Mouse (Mus musculus): ENCODE data around the gene Dnajc21. TPM values are rescaled to one million over a fixed set of nuclear protein-coding genes. Genes with fewer than 3 reads are reported as not detected.
"Not testable (repeated sequence)": the region's sequence is repeated elsewhere in the genome, so short reads cannot be mapped to it uniquely, and the experiment has no call there.

Gene Dnajc21
- 62.2 to 64.0 TPM (median 62.3 TPM) in 3 replicates for total RNA-seq (2017)

DNA sequence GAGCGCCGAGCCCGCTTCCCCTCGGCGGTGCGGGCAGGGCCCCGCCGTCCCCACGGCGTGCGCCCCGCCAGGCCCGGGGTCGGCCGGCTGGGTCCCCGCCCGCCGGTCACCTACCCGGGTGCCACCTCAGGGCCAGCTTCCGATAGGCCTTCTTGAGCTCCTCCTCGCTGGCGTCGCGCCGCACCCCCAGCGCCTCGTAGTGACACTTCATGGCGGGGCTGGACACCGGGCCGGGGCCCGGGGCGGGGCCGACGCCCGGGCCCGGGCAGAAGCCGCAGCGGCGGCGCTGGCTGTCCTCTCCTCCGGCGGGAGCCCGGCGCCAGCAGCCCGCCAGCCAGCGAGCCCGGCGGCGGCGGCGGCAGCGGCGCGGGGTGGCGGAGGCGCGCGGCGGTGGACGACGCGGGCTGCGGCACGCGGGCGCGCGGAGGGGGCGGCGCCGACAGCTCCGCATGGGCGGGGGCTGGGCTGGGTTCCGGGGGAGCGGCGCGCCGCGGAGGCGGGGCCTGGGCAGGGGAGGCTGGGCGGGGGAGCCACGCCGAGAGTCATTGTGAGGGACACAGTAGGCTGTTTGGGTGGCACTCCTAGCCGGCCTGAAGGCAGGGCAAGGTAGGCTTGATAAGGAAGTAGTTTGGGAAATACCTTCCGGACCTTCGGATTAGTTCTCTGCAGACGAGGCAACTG, at the start of gene Dnajc21:
TSS of gene Dnajc21 (minus strand) at position 366 of the 681 bp plus-strand sequence.
- ATAC-seq (replicated peaks; ENCODE audit: insufficient number of reproducible peaks, low FRiP score, low TSS enrichment, poor library complexity, severe bottlenecking), result peak; percentile 90

DNA sequence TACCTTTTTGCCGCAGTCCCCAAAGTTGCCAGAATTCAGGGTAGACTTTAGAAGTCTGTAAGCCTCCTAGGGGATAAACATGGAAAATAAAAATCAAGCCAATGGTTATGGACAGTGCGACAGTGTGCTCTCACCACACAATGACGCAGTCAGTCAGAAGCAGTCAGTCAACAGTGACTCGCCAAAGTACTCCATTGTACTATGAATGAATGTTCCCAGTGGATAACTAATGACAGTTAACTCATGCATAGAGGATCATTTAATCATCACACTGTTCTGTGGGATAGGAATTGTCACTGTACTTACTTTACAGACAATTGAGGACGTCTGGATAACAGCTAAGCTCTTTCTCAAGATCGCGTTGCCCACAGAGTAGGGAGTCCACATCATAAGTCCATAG, 44.9 kb upstream of the Dnajc21 start:
- ATAC-seq (replicated peaks; ENCODE audit: insufficient number of reproducible peaks, low FRiP score, low TSS enrichment, poor library complexity, severe bottlenecking), result no peak

DNA sequence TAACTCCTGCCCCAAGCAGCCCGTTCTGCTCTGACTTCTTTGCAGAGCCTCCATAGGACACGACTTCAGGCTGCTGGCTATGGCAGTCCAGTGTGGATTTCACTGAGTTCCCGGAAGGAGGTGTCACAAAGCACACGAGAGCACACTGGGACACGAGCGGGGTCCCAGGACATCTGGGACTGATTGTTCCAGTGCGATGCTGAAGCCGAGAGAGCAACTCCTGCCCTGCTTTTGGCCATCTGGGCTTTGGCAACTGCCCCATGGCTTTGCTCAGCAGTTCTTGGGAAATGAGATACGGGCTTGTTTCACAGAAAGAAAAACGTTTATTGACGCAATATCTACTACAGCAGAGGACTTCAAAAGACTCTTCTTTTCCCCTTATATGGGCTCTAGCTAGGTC, 35.8 kb upstream of the Dnajc21 start:
- ATAC-seq (replicated peaks; ENCODE audit: insufficient number of reproducible peaks, low FRiP score, low TSS enrichment, poor library complexity, severe bottlenecking), result no peak

DNA sequence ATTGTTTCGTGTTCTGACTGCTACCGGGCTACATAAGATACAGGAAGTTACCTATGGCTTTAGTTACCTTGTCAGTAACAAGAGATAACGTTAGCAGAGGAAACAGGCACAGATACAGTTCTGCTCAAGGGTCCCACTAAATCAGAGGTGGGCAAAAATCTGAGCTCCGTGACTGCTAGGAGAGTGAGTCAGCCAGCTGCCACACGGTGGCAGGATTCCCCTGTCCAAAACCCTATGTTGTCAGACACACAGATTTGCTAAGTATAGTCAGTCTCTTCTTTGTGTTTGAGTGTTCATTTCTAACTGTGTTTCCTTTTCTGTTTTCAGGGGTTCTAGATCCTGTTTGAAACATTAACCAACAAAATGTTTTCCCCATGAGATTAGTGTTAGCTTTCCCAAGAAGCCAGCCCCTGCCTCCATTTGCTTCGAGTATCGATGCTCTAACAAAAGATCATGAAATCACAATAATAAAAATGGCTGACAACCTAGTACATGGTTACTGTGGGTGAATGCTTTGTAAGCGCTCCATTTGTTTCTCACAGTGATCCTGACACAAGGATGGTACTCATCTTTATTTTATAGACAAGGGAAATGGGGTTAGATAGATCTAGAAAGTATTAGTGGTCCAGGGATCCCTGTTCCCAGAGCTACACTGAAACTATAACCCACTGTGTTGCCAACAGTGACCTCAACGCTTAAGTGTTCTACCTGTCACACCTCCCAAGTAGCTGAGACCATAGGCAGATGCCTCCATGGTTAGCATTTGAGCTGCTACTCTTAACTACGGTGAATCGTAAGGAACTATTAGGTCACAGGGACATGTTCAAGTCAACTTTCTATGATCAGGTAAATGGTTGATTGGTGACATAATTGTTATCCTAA, 30.8 kb upstream of the Dnajc21 start:
- ATAC-seq (replicated peaks; ENCODE audit: insufficient number of reproducible peaks, low FRiP score, low TSS enrichment, poor library complexity, severe bottlenecking), result no peak

DNA sequence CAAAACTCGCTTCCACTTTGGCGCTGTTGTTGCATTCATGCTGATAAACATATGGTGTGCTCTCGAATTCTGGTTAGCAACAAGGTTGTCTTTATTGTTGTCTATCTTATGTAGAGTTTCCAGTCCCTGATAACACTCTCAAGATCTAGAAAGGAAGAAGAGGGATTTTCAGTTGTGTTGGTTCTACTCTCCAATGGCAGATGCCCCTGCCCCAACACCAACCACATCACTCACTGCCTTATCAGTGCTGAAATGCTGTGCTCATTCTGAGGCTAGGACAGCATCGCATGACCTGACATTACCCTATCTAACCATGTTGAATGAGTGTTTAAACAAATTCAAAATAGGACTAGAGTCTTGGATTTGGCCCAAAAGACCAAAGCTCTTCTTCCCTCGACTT, 29.7 kb upstream of the Dnajc21 start:
- ATAC-seq (replicated peaks; ENCODE audit: insufficient number of reproducible peaks, low FRiP score, low TSS enrichment, poor library complexity, severe bottlenecking), result no peak

DNA sequence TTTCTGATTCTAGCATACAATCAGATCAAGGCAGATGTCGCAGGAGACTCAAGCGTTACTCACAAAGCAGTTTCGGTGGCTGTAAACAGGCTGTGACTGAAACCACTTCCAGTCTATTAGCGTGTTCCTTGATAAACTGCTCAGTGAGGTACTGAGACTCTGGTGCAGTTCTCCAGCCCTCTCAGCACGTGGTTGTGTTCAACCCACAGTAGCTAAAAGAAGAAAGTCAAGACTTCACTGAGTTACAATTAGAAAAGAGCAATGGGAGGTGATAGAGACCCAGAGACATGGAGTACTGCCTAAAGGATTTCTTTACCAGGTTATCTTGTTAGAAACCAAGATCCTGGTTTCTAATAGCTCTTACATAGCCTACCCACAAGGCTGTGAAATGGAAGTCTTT, 29.3 kb upstream of the Dnajc21 start:
- no peak for ATAC-seq (replicated peaks; ENCODE audit: insufficient number of reproducible peaks, low FRiP score, low TSS enrichment, poor library complexity, severe bottlenecking)

DNA sequence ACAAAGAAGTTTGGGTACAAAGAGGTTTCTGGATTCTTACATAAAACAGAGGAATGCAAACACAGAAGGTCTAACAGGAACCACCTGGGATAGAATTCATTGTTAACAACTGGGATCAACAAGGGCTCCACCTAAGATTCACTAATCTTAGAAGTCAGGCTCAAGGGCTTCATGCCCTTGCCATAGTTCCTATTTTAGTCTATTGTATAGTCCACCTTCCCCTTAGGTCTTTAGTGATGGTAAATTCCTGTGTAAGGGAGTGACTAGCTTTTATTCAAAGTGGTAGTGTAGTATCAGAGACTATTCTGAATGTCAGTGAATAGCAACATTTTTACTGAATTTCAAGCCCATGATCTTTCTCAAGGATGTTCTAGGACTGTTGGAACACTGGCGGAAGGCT, 26.4 kb upstream of the Dnajc21 start:
- ATAC-seq (replicated peaks; ENCODE audit: insufficient number of reproducible peaks, low FRiP score, low TSS enrichment, poor library complexity, severe bottlenecking), result not testable (repeated sequence)

DNA sequence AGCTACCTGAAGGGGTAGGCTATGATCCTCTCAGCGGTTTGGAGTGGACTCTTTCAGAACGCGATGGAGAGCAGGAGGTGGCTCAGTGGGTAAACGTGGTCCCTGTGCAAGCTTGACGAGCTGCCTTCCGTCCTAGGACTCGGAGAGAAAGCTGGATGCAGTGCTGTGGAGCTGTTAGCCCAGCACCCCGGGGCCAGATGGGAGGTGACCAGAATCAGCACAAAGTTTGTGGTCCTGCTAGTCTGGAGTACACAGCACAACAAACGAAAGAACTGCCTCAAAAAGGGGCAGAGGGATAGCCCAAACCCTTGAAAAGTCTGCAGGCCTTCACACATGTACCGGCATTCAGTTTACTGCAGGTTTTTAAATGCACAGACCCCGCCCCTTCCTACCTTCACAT, 25.6 kb upstream of the Dnajc21 start:
- ATAC-seq (replicated peaks; ENCODE audit: insufficient number of reproducible peaks, low FRiP score, low TSS enrichment, poor library complexity, severe bottlenecking), result no peak

DNA sequence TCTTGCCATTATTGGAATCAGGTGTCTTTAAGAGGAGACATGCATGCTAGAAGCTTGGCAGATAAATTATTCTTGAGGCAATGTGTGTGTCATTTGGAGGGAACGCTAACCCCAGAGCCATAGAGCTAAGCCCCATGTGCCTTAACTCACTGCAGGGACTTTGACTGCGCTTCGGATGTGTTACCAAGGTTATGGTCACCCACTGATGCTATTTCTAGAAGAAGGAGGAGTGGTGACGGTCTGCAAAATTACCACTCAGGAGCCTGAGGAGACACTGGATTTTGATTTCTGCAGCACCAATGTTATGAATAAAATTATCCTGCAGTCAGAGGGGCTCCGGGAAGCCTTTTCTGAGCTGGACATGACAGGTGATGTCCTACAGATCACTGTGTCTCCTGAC, 19.8 kb upstream of the Dnajc21 start:
- ATAC-seq (replicated peaks; ENCODE audit: insufficient number of reproducible peaks, low FRiP score, low TSS enrichment, poor library complexity, severe bottlenecking), result no peak

DNA sequence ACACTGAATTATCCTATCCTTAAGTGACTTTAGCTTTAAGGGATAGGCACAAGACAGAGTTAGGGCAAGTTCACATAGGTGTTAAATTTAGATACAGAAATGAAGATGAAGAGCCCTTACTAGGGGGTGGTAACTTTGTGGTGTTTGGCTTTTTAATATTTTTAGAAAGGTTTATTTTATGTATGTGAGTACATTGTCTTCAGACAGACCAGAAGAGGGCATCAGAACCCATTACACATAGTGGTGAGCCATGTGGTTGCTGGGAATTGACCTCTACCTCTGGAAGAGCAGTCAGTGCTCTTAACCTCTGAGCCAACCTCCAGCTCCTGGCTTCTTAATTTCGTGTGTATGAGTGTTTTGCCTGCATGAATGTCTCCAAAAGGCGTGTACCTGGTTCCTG, 16.9 kb upstream of the Dnajc21 start:
- ATAC-seq (replicated peaks; ENCODE audit: insufficient number of reproducible peaks, low FRiP score, low TSS enrichment, poor library complexity, severe bottlenecking), result no peak

DNA sequence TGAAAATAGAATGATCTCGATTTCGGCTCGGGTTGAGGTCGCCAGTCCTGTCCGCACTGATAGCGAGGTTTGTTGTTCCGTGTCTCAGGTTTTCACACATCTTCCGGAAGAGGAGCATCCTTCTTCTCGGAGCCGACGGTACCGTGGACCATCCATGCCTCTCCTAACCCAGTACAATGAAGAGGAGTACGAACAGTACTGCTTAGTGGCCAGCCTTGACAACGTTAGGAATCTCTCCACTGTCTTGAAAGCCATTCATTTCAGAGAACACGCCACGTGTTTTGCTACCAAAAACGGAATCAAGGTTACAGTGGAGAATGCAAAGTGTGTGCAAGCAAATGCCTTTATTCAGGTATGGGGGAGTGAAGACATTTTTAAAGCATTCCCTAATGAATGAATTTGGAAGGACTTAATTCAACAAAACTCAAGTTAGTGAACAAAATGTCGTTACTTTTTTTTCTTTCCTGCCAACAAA, 16.1 kb upstream of the Dnajc21 start:
- no peak for ATAC-seq (replicated peaks; ENCODE audit: insufficient number of reproducible peaks, low FRiP score, low TSS enrichment, poor library complexity, severe bottlenecking)

DNA sequence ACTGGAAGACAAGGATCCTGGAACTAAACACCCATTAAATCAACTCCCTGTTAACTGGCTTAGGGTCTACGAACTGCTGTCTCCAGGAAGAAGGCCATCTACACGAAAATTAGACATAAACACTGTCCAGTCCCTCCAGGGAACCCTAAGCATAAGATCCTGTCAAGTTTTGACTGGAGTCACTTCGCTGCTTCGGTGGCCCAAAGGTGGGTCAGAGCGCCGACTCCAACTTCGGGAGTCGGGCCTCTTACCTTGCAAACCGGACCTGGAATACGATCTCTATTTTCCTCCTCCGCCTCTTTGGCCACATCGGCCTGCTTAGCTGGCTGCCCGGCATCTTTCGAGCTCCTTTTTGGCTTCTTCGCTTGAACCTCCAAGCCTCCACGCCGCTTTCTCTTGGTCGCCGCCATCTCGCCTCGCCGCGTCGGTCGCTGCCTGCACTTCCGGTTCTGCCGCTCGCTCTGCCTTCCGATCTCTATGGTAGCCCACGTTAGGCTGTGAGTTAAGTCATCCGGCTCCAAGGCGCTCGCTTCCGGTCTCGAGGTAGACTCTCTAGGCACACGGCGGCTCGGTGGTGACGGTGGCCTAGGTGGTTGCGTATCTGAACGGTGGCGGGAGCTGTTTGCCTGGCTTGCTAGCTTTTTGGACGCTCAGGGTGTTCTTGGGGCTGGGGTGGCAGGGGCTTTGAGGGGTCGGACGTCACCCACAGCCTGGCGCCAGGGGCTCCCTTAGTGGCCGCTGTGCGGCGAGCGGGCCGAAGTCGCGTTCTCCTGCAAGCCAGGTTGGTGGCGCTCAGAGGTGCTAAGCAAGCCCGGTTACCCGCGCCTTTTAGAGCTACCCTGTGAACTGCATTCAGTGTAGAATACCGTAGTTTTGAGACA, 15.4 kb upstream of the Dnajc21 start, which contains the start of the genes Brix1 and Rad1:
TSS of gene Brix1 (minus strand) at position 464 of the 881 bp plus-strand sequence.
TSS of gene Rad1 (plus strand) at position 535 of the 881 bp plus-strand sequence.
- ATAC-seq (replicated peaks; ENCODE audit: insufficient number of reproducible peaks, low FRiP score, low TSS enrichment, poor library complexity, severe bottlenecking), result peak; percentile 100

DNA sequence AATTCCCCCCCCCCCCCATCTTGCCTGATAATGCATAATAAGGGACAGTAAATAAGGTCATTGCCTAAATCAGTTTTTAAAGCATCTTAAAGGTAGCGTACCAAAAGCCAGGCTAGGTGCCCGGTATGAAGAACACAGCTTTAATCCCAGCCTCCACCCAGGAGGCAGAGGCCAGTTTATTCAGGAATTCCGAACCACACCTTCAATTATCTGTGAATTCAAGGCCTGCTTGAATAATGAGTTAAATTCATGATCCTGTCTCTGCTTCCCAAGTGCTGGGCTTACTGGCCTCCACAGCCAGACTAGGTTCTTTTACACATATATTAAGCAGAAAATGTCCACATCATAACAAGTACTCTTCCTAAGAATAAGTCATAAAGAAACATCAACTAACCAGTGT, 625 bp upstream of the Dnajc21 start:
- ATAC-seq (replicated peaks; ENCODE audit: insufficient number of reproducible peaks, low FRiP score, low TSS enrichment, poor library complexity, severe bottlenecking), result no peak

DNA sequence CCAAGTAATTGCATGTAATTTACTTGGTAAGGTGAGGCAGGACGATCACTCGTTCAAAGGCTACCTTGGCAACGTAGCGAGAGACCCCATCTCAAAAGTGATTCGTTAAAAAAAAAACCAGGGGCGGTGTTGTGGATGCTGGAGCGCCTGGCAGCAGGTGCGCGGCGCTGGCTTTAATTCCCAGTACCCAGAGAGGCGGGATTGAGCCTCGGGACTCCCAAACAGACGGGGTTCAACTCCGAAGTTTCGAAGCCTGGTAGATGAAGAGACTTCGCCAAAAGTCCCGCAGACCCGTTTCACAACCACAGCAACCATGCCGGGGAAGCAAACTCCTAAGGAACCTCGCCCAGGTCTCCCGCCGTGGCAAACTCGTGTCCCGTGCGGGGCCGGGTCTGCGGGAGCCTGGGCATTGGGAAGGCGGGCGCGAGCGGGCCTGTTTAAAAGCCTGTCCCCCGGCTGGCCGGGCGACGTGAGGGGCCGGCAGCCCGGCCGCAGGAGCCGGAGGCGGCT, 620 bp downstream of the Dnajc21 start:
- no peak for ATAC-seq (replicated peaks; ENCODE audit: insufficient number of reproducible peaks, low FRiP score, low TSS enrichment, poor library complexity, severe bottlenecking)

DNA sequence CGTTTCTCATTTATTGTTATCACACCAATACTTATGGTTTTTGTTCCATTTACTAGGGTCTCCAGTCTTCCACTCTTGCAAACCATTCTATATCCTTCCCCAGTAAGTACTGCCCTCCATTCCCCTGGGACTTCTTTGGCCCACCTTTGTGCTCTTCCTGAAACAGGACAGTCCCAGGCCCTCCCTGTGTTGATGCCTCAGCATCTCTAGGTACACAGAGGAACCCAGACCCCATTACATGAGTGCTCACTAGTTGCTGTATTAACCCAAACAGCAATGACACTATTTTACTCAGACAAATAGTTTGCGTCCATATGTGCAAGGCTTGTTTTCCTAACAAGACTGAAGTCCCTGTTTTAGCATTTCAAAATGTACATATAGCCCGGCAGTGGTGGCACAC, 1.6 kb downstream of the Dnajc21 start:
- ATAC-seq (replicated peaks; ENCODE audit: insufficient number of reproducible peaks, low FRiP score, low TSS enrichment, poor library complexity, severe bottlenecking), result no peak

DNA sequence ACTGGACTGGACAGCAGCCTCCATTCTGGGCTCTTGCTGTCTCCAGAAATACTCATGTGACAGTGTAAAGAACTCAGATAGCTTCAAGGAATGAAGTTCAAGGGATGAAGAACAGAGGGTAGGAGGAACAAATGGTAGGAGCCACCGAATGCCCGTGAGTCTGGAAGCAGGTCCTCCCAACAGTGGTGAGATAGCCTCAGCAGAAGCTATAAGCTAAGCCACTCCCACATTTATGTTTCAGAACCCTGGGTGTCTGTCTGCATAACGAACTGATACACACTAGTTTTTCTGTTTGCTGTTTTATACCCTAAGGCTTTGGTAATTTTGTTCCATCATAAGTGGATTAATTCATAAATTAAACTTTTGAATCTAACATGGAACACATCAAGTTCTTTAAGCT, 5.6 kb downstream of the Dnajc21 start:
- ATAC-seq (replicated peaks; ENCODE audit: insufficient number of reproducible peaks, low FRiP score, low TSS enrichment, poor library complexity, severe bottlenecking), result no peak

DNA sequence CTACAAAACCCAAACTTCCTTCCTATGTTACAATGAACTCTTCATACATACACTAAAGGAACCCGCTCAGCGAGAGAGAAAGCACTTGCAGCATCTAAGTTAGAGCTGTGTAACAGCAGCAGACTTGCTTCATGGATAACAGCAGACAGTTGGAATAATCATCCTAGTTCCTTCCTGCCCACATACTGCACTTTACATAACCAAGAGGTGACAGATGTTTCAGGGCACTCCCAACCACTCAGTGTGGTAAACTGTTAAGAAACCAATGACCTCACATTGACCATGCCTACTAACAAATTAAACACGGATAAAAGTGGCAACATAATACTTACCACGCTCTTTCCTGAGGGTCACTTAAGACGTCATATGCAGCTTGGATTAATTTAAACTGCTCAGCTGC, 6.8 kb downstream of the Dnajc21 start:
- ATAC-seq (replicated peaks; ENCODE audit: insufficient number of reproducible peaks, low FRiP score, low TSS enrichment, poor library complexity, severe bottlenecking), result no peak

DNA sequence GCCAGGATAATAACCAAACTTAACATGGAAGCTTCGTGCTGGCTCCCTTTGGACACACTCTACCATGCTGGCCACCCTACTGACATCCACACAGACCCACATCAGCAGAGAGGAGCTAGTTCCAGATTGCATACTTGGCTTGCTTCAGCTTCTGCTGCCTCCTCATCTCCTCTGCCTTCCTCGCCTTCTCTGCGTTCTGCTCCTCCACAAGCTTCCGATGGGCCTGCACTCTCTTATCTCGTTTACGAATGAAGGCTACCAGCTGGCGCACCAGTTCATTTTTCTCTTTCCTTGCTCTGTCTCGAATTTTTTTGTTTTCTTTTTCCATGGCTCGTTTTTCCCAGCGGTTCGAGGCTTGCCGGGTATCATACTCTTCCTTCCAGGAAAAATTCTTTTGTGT, 9.3 kb downstream of the Dnajc21 start:
- no peak for ATAC-seq (replicated peaks; ENCODE audit: insufficient number of reproducible peaks, low FRiP score, low TSS enrichment, poor library complexity, severe bottlenecking)

DNA sequence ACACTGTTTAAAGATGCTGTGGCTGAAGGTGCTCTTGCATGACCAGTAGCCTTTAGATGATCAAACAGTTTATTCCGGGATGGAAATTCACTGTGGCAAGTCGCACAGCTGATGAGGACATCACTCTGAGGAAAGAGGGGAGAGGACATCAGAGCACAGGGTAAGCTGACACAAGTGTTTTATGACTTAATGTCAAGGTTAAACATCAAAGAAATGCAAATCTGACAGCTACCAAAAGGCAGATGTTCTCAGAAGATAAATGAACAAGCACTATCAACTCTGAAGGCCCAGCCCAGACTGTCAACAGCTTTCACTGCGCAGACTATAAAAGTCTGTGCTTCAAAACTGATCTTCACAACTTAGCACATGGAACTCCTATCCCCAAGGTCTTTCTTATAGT, 23.2 kb downstream of the Dnajc21 start:
- no peak for ATAC-seq (replicated peaks; ENCODE audit: insufficient number of reproducible peaks, low FRiP score, low TSS enrichment, poor library complexity, severe bottlenecking)

Data from monocyte, adult 5-6 weeks (primary cell).